Mouse (Mus musculus) 3134 (cell line): ENCODE results near the gene Slc7a6.

ENCODE experiments used
- DNase-seq: peaks from one replicate; pipeline ENCODE4 v3.0.0-alpha.2; 2011; ENCODE audit warnings: low spot score; ENCODE audit not compliant: insufficient read length; ENCODE audit errors: extremely low read depth

Slc7a6 gene

GRCm38 (mm10) chr8:106138616-106139015 is 30.0 kb upstream of the Slc7a6 start:
- no peak for DNase-seq

- DNase-seq = no peak
Measured at GRCm38 (mm10) chr8:106140191-106140590, 28.5 kb upstream of the Slc7a6 start.

- peak; percentile 52 for DNase-seq
Measured at GRCm38 (mm10) chr8:106140769-106141168, 27.9 kb upstream of the Slc7a6 start.

- peak; percentile 62 for DNase-seq
Measured at GRCm38 (mm10) chr8:106145331-106145730, 23.3 kb upstream of the Slc7a6 start.

- DNase-seq = no peak
Measured at GRCm38 (mm10) chr8:106146014-106146413, 22.6 kb upstream of the Slc7a6 start.

- peak; percentile 78 for DNase-seq
Measured at GRCm38 (mm10) chr8:106147868-106148565, 20.6 kb upstream of the Slc7a6 start.

GRCm38 (mm10) chr8:106149025-106149424 is 19.6 kb upstream of the Slc7a6 start:
- DNase-seq = no peak

- peak; percentile 92 for DNase-seq
Measured at GRCm38 (mm10) chr8:106149801-106150652, 18.6 kb upstream of the Slc7a6 start, which contains the start of gene Pla2g15. Gene Pla2g15 (plus strand): TSS chr8:106150399.

- DNase-seq = no peak
Measured at GRCm38 (mm10) chr8:106150653-106151000, 18.0 kb upstream of the Slc7a6 start.

GRCm38 (mm10) chr8:106151041-106151440 is 17.6 kb upstream of the Slc7a6 start:
- no peak for DNase-seq

- no peak for DNase-seq
Measured at GRCm38 (mm10) chr8:106152876-106153275, 15.8 kb upstream of the Slc7a6 start.

GRCm38 (mm10) chr8:106157419-106157818 is 11.2 kb upstream of the Slc7a6 start:
- DNase-seq = no peak

- DNase-seq = no peak
Measured at GRCm38 (mm10) chr8:106158381-106158780, 10.3 kb upstream of the Slc7a6 start.

- no peak for DNase-seq
Measured at GRCm38 (mm10) chr8:106159876-106160275, 8.8 kb upstream of the Slc7a6 start.

GRCm38 (mm10) chr8:106163251-106163650 is 5.4 kb upstream of the Slc7a6 start:
- DNase-seq = no peak

- DNase-seq = no peak
Measured at GRCm38 (mm10) chr8:106165460-106165859, 3.2 kb upstream of the Slc7a6 start.

- no peak for DNase-seq
Measured at GRCm38 (mm10) chr8:106169017-106169933, 618 bp downstream of the Slc7a6 start.

GRCm38 (mm10) chr8:106169934-106170480 is 1.4 kb downstream of the Slc7a6 start:
- DNase-seq = peak; percentile 19

GRCm38 (mm10) chr8:106173566-106173965 is 4.9 kb downstream of the Slc7a6 start:
- DNase-seq = no peak

- no peak for DNase-seq
Measured at GRCm38 (mm10) chr8:106176891-106177290, 8.2 kb downstream of the Slc7a6 start.

GRCm38 (mm10) chr8:106177594-106177993 is 8.9 kb downstream of the Slc7a6 start:
- no peak for DNase-seq
